Mouse (Mus musculus): ENCODE measurements around the gene Klk13. TPM values are rescaled to one million over a fixed set of nuclear protein-coding genes. Genes with fewer than 3 reads are reported as not detected.

Gene Klk13
- polyA plus RNA-seq, 1 experiment from 2014 or later, result 0.11 TPM

DNA sequence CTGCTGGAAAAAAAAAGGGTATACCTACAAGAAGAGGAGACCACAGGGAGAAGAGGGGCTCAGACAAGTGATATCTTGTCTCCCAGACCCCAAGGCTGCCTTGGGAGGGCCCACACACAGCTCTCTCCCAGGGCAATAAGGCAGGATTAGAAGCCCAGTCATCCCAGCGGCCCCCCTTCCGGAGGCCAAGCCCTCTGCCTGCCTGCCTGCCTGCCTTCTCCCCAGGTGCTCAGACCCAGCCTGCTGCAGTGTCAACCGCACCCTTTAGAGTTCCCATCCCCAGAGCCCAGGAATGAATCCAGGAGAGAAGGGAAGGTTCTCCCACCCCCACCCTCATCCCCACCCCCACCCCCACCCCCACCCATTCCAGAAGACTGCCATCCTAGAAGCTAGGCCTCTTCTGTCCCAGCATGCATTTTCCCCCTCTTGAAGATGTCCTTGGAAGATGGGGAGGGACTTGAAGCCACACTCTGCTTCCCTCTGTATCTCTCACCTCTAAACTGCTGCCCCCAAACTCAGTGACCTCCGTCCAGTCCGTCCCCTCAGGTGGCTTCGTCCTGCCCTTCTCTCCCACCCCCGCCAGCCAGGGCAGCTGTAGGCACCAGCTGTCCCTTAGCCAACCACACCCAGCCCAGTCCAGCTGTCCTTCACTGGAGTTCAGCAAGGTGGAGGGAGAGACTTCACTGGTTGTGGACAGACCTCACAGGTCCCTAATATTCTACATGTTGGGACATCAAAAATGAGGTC, 63.1 kb downstream of the Klk13 start:
- Histone ChIP-seq H3K4me1 (ENCODE audit: control insufficient read depth, insufficient read depth, low read length) (no peaks in the 10 kb centered on the region), H3K27ac (ENCODE audit: low read depth, low read length) (no peak overlapping the region), H3K9me3 (ENCODE audit: control insufficient read depth, low read length) (no peaks in the 10 kb centered on the region), H3K4me3 (ENCODE audit: low read depth, low read length) (no peak overlapping the region), H3K4me2 (ENCODE audit: low read depth, low read length) (no peak overlapping the region), H3K9ac (replicated peaks; ENCODE audit: low read depth, low read length) (no peak overlapping the region), H3K27me3 (ENCODE audit: control insufficient read depth, insufficient read depth, low read length) (no peaks in the 10 kb centered on the region), H3K36me3 (ENCODE audit: control insufficient read depth, insufficient read depth, low read length) (no peaks in the 10 kb centered on the region)
- no peak for ATAC-seq (ENCODE audit: low read depth)
- WGBS, result 66% methylated on average over 7 of the region's 7 CpGs

DNA sequence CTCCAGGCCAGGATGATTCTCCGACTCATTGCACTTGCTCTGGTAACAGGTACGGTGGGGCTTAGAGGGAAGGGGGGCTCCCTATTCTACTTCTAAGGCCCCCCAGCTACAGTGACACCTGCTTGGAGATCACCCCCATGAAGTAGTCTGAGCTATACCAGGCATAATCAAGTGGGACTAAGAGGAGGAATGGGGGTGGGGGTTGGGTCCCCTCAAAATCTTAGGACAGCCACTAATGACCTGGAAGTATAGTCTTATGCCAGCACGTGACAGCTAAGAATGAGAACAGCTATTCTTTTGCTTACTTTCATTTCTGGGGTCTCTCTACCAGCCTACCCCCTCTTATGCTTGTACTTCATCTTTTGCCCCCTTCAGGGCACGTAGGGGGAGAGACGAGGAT, 64.1 kb downstream of the Klk13 start:
- Histone ChIP-seq H3K4me2 (ENCODE audit: low read depth, low read length) (no peak overlapping the region), H3K9ac (replicated peaks; ENCODE audit: low read depth, low read length) (no peak overlapping the region), H3K27ac (ENCODE audit: low read depth, low read length) (no peak overlapping the region), H3K9me3 (ENCODE audit: control insufficient read depth, low read length) (no peaks in the 10 kb centered on the region), H3K27me3 (ENCODE audit: control insufficient read depth, insufficient read depth, low read length) (no peaks in the 10 kb centered on the region), H3K4me3 (ENCODE audit: low read depth, low read length) (no peak overlapping the region), H3K36me3 (ENCODE audit: control insufficient read depth, insufficient read depth, low read length) (no peaks in the 10 kb centered on the region), H3K4me1 (ENCODE audit: control insufficient read depth, insufficient read depth, low read length) (no peaks in the 10 kb centered on the region)
- no peak for ATAC-seq (ENCODE audit: low read depth)
- WGBS, result 88% methylated on average over 5 of the region's 5 CpGs

Other genes starting within 250 kb of the Klk13 start
- 13.6 and 15.4 TPM in 2 replicates for gene Vsig10l, start 249.4 kb upstream of the Klk13 start, polyA plus RNA-seq (2014; fragmentation: Nextera tagmentation; extraction: Ambion mirVana)
- 9.8 and 14.6 TPM in 2 replicates for gene Iglon5, start 222.5 kb upstream of the Klk13 start, polyA plus RNA-seq (2014; fragmentation: Nextera tagmentation; extraction: Ambion mirVana)
- gene 4931406B18Rik, start 206.6 kb upstream of the Klk13 start, polyA plus RNA-seq (2014; fragmentation: Nextera tagmentation; extraction: Ambion mirVana), result 0.05 TPM in 1 of 2 replicates, not detected in the other
- gene Cd33, start 168.1 kb upstream of the Klk13 start, polyA plus RNA-seq (2014; fragmentation: Nextera tagmentation; extraction: Ambion mirVana), result 0.87 and 1.3 TPM in 2 replicates
- gene Zfp658, start 150.3 kb upstream of the Klk13 start, polyA plus RNA-seq (2014; fragmentation: Nextera tagmentation; extraction: Ambion mirVana), result 7.8 and 10.7 TPM in 2 replicates
- gene Zfp719, start 133.0 kb upstream of the Klk13 start, polyA plus RNA-seq (2014; fragmentation: Nextera tagmentation; extraction: Ambion mirVana), result 16.5 and 19.8 TPM in 2 replicates
- 0.24 and 0.44 TPM in 2 replicates for gene Zfp819, start 105.4 kb upstream of the Klk13 start, polyA plus RNA-seq (2014; fragmentation: Nextera tagmentation; extraction: Ambion mirVana)
- 0.13 and 0.20 TPM in 2 replicates for gene Ceacam18, start 77.9 kb upstream of the Klk13 start, polyA plus RNA-seq (2014; fragmentation: Nextera tagmentation; extraction: Ambion mirVana)
- 0.15 and 0.33 TPM in 2 replicates for gene Siglece, start 52.4 kb upstream of the Klk13 start, polyA plus RNA-seq (2014; fragmentation: Nextera tagmentation; extraction: Ambion mirVana)
- gene Ctu1, start 40.6 kb upstream of the Klk13 start, polyA plus RNA-seq (2014; fragmentation: Nextera tagmentation; extraction: Ambion mirVana), result 14.4 and 15.0 TPM in 2 replicates
- gene Klk14, start 22.1 kb upstream of the Klk13 start, polyA plus RNA-seq (2014; fragmentation: Nextera tagmentation; extraction: Ambion mirVana), result not detected in 2 replicates
- not detected in 2 replicates for gene Klk12, start 56.3 kb downstream of the Klk13 start, polyA plus RNA-seq (2014; fragmentation: Nextera tagmentation; extraction: Ambion mirVana)
- gene Klk11, start 62.0 kb downstream of the Klk13 start, polyA plus RNA-seq (2014; fragmentation: Nextera tagmentation; extraction: Ambion mirVana), result not detected in 2 replicates
- gene Klk10, start 68.5 kb downstream of the Klk13 start, polyA plus RNA-seq (2014; fragmentation: Nextera tagmentation; extraction: Ambion mirVana), result not detected in 2 replicates
- not detected in 2 replicates for gene Klk9, start 79.3 kb downstream of the Klk13 start, polyA plus RNA-seq (2014; fragmentation: Nextera tagmentation; extraction: Ambion mirVana)
- gene Klk8, start 85.0 kb downstream of the Klk13 start, polyA plus RNA-seq (2014; fragmentation: Nextera tagmentation; extraction: Ambion mirVana), result 7.6 and 8.6 TPM in 2 replicates
- gene Klk7, start 98.7 kb downstream of the Klk13 start, polyA plus RNA-seq (2014; fragmentation: Nextera tagmentation; extraction: Ambion mirVana), result not detected in 2 replicates
- not detected in 2 replicates for gene Klk6, start 111.9 kb downstream of the Klk13 start, polyA plus RNA-seq (2014; fragmentation: Nextera tagmentation; extraction: Ambion mirVana)
- not detected in 2 replicates for gene Klk5, start 129.4 kb downstream of the Klk13 start, polyA plus RNA-seq (2014; fragmentation: Nextera tagmentation; extraction: Ambion mirVana)
- 0.50 and 0.66 TPM in 2 replicates for gene Klk4, start 168.6 kb downstream of the Klk13 start, polyA plus RNA-seq (2014; fragmentation: Nextera tagmentation; extraction: Ambion mirVana)
- gene Klk15, start 221.2 kb downstream of the Klk13 start, polyA plus RNA-seq (2014; fragmentation: Nextera tagmentation; extraction: Ambion mirVana), result not detected in 2 replicates
- gene Klk1b8, start 238.1 kb downstream of the Klk13 start, polyA plus RNA-seq (2014; fragmentation: Nextera tagmentation; extraction: Ambion mirVana), result not detected in 2 replicates